Mouse (Mus musculus) embryonic fibroblast, embryonic 13.5 days (primary cell): ENCODE measurements around the gene Slc2a3.

Experiments
- CTCF ChIP-seq: IDR thresholded peaks from 2 replicates; pipeline ENCODE4 v1.5.1; 2011; ENCODE audit warnings: mild to moderate bottlenecking, control low read depth, low read length, moderate library complexity, borderline replicate concordance; ENCODE audit not compliant: insufficient read depth
- POLR2A ChIP-seq: IDR thresholded peaks from 2 replicates; pipeline ENCODE4 v1.6.1; 2011; ENCODE audit warnings: low read depth, mild to moderate bottlenecking, control low read depth, low read length, moderate library complexity

DNA sequence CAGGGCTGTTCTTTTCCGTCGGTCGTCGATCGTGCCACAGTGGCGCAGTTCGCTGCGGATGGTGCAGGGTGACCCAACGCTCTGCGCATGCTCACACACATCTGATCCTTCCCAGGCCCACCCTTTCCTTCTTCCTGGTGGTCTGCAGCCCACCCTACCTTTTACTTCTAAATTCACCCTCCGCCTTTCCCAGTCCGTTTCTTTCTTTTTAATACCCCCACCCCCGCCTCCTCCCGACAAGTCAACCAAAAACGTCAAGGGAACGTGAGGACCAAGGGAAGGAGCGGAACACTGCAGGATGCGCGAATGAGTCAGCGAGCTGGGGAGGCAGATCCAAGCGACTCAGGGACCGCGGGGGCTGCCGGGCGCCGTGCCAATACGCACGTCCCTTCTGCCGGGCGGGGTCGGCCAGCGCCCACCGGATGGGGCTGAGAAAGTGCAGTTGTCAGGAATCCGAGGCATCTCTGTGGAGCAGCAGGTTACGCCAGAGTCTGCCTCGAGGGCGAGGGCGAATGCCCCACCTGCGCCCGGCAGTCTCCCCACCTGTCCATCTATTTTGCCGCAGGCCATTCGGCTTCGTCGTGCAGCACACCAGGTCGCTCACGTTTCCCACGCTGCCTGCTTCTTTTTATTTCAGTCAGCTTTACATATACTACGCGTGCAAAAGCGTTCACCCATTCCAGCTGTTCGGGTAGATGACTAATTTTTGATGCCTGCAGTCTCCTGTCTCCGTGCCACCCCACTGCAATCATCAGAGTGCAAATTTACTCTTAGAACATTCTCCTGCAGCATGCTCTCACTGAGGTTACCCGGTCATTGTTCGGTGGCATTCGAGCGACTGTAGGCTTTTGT is 36.8 kb downstream of the Slc2a3 start:
- no peak for TF ChIP-seq POLR2A
- peak; percentile 12; the same call in 1 of the 2 replicates for TF ChIP-seq CTCF
